Comparison of ENCODE assay signal across 13 mouse cellular contexts in genomic region chr19:23768864-23769263, GRCm38 (mm10).
"Had no signal": no experiment of that assay in that cellular context is flagged by ENCODE, and none has a peak within 500 bp of the region (broad histone marks: within the 10 kb centered on the region; RNA-seq: fewer than 3 reads in every experiment).

No protein-coding gene starts in this region.

- ATAC-seq: intestine, postnatal 0 days; liver, postnatal 0 days had no signal

- H3K9ac ChIP-seq: limb, embryonic 12.5 days; limb, embryonic 15.5 days; liver, embryonic 14.5 days; liver, postnatal 0 days; lung, embryonic 15.5 days had no signal

- H3K36me3 ChIP-seq: limb, embryonic 12.5 days; limb, embryonic 15.5 days; lung, embryonic 15.5 days had no signal

- DNase-seq: left cerebral cortex, postnatal 4 days; liver, postnatal 0 days; lung, postnatal 10 days; lung, postnatal 36 days; midbrain, embryonic 14.5 days; thymus, postnatal 25 days had no signal

- H3K27me3 ChIP-seq: limb, embryonic 12.5 days; limb, embryonic 15.5 days; lung, embryonic 15.5 days had no signal

- H3K9me3 ChIP-seq: limb, embryonic 12.5 days; limb, embryonic 15.5 days; lung, embryonic 15.5 days had no signal

- H3K27ac ChIP-seq: limb, embryonic 12.5 days; limb, embryonic 15.5 days; liver, embryonic 14.5 days; lung, embryonic 15.5 days had no signal

- H3K4me3 ChIP-seq: limb, embryonic 12.5 days; limb, embryonic 15.5 days; lung, embryonic 15.5 days had no signal

- H3K4me2 ChIP-seq: limb, embryonic 12.5 days; limb, embryonic 15.5 days; liver, embryonic 11.5 days; lung, embryonic 15.5 days; midbrain, embryonic 11.5 days had no signal

- H3K4me1 ChIP-seq: limb, embryonic 15.5 days; lung, embryonic 15.5 days had no signal
